Mouse (Mus musculus): ENCODE results near the gene Trim7. TPM values are rescaled to one million over a fixed set of nuclear protein-coding genes. Genes with fewer than 3 reads are reported as not detected.
A peak's percentile ranks its signal among the peaks of the same experiment; 100 is the strongest.
"Not testable (repeated sequence)": the region's sequence is repeated elsewhere in the genome, so short reads cannot be mapped to it uniquely, and the experiment has no call there.

The Trim7 gene
- polyA plus RNA-seq, 1 experiment from 2014 or later = 0.18 TPM

GRCm38 (mm10) chr11:48845244-48845815 is 19.4 kb downstream of the Trim7 start:
- Histone ChIP-seq H3K27ac (ENCODE audit: low read depth, low read length) (no peak overlapping the region), H3K4me1 (replicated peaks; ENCODE audit: control insufficient read depth, insufficient read depth, low read length) (0 out of 2 replicates have a peak, but pooled peaks cover 3% of the 10 kb centered on the region), H3K4me2 (no peak overlapping the region), H3K9ac (ENCODE audit: low read depth, low read length) (no peak overlapping the region), H3K36me3 (ENCODE audit: control insufficient read depth, insufficient read depth, low read length) (no peaks in the 10 kb centered on the region), H3K4me3 (ENCODE audit: low read depth, low read length) (no peak overlapping the region), H3K9me3 (ENCODE audit: control insufficient read depth, low read length) (no peaks in the 10 kb centered on the region), H3K27me3 (replicated peaks; ENCODE audit: control insufficient read depth, insufficient read depth, low read length) (peaks cover 8% of the 10 kb centered on the region)
- no peak for DNase-seq (ENCODE audit: low spot score)
- ATAC-seq (replicated peaks; ENCODE audit: low FRiP score) = no peak
- WGBS = 39% methylated on average over 13 of the region's 13 CpGs

- H3K4me1 ChIP-seq (replicated peaks; ENCODE audit: control insufficient read depth, insufficient read depth, low read length); H3K4me2 ChIP-seq; ATAC-seq (replicated peaks; ENCODE audit: low FRiP score); DNase-seq (ENCODE audit: low spot score); H3K27me3 ChIP-seq (replicated peaks; ENCODE audit: control insufficient read depth, insufficient read depth, low read length); H3K4me3 ChIP-seq (ENCODE audit: low read depth, low read length); H3K36me3 ChIP-seq (ENCODE audit: control insufficient read depth, insufficient read depth, low read length); H3K9ac ChIP-seq (ENCODE audit: low read depth, low read length); H3K9me3 ChIP-seq (ENCODE audit: control insufficient read depth, low read length); H3K27ac ChIP-seq (ENCODE audit: low read depth, low read length): not testable (repeated sequence)
- WGBS = 78% methylated on average over 2 of the region's 2 CpGs
Measured at GRCm38 (mm10) chr11:48846362-48846761, 20.4 kb downstream of the Trim7 start.

- 63% methylated on average over 5 of the region's 5 CpGs for WGBS
- Histone ChIP-seq H3K9ac (ENCODE audit: low read depth, low read length) (no peak overlapping the region), H3K4me1 (replicated peaks; ENCODE audit: control insufficient read depth, insufficient read depth, low read length) (0 out of 2 replicates have a peak, but pooled peaks cover 3% of the 10 kb centered on the region), H3K27ac (ENCODE audit: low read depth, low read length) (no peak overlapping the region), H3K36me3 (ENCODE audit: control insufficient read depth, insufficient read depth, low read length) (no peaks in the 10 kb centered on the region), H3K27me3 (replicated peaks; ENCODE audit: control insufficient read depth, insufficient read depth, low read length) (peaks cover 8% of the 10 kb centered on the region), H3K9me3 (ENCODE audit: control insufficient read depth, low read length) (no peaks in the 10 kb centered on the region; the same call in 1 of the 2 replicates), H3K4me2 (no peak overlapping the region), H3K4me3 (ENCODE audit: low read depth, low read length) (no peak overlapping the region)
- ATAC-seq (replicated peaks; ENCODE audit: low FRiP score) = no peak
- no peak for DNase-seq (ENCODE audit: low spot score)
Measured at GRCm38 (mm10) chr11:48846881-48847280, 20.9 kb downstream of the Trim7 start.

GRCm38 (mm10) chr11:48850240-48850639 is 24.3 kb downstream of the Trim7 start:
- no peaks in the 10 kb centered on the region; the same call in 1 of the 2 replicates for H3K9me3 ChIP-seq (ENCODE audit: control insufficient read depth, low read length)
- H3K9ac ChIP-seq (ENCODE audit: low read depth, low read length) = no peak overlapping the region
- H3K27ac ChIP-seq (ENCODE audit: low read depth, low read length) = no peak overlapping the region
- no peaks in the 10 kb centered on the region for H3K36me3 ChIP-seq (ENCODE audit: control insufficient read depth, insufficient read depth, low read length)
- no peak for DNase-seq (ENCODE audit: low spot score)
- WGBS = 48% methylated on average over 2 of the region's 2 CpGs
- H3K4me1 ChIP-seq (replicated peaks; ENCODE audit: control insufficient read depth, insufficient read depth, low read length) = peaks cover 16% of the 10 kb centered on the region; the same call in 1 of the 2 replicates
- no peak overlapping the region for H3K4me2 ChIP-seq
- H3K27me3 ChIP-seq (replicated peaks; ENCODE audit: control insufficient read depth, insufficient read depth, low read length) = peaks cover 8% of the 10 kb centered on the region
- ATAC-seq (replicated peaks; ENCODE audit: low FRiP score) = no peak
- H3K4me3 ChIP-seq (ENCODE audit: low read depth, low read length) = no peak overlapping the region

- no peak overlapping the region for H3K4me2 ChIP-seq
- ATAC-seq (replicated peaks; ENCODE audit: low FRiP score) (no peak), DNase-seq (ENCODE audit: low spot score) (no peak)
- no peaks in the 10 kb centered on the region; the same call in 1 of the 2 replicates for H3K9me3 ChIP-seq (ENCODE audit: control insufficient read depth, low read length)
- no peak overlapping the region for H3K9ac ChIP-seq (ENCODE audit: low read depth, low read length)
- 74% methylated on average over 4 of the region's 4 CpGs for WGBS
- H3K4me3 ChIP-seq (ENCODE audit: low read depth, low read length) = no peak overlapping the region
- peaks cover 8% of the 10 kb centered on the region for H3K27me3 ChIP-seq (replicated peaks; ENCODE audit: control insufficient read depth, insufficient read depth, low read length)
- H3K27ac ChIP-seq (ENCODE audit: low read depth, low read length) = no peak overlapping the region
- peaks cover 16% of the 10 kb centered on the region; the same call in 1 of the 2 replicates for H3K4me1 ChIP-seq (replicated peaks; ENCODE audit: control insufficient read depth, insufficient read depth, low read length)
- H3K36me3 ChIP-seq (ENCODE audit: control insufficient read depth, insufficient read depth, low read length) = no peaks in the 10 kb centered on the region
Measured at GRCm38 (mm10) chr11:48851270-48851995, 25.5 kb downstream of the Trim7 start.

- 79% methylated on average over 4 of the region's 4 CpGs for WGBS
- DNase-seq (ENCODE audit: low spot score) (no peak), ATAC-seq (replicated peaks; ENCODE audit: low FRiP score) (no peak)
- Histone ChIP-seq H3K4me2 (peak overlapping the region; percentile 95), H3K27me3 (replicated peaks; ENCODE audit: control insufficient read depth, insufficient read depth, low read length) (peaks cover 8% of the 10 kb centered on the region), H3K27ac (ENCODE audit: low read depth, low read length) (no peak overlapping the region), H3K4me1 (replicated peaks; ENCODE audit: control insufficient read depth, insufficient read depth, low read length) (peaks cover 16% of the 10 kb centered on the region; the same call in 1 of the 2 replicates), H3K9me3 (ENCODE audit: control insufficient read depth, low read length) (no peaks in the 10 kb centered on the region; the same call in 1 of the 2 replicates), H3K36me3 (ENCODE audit: control insufficient read depth, insufficient read depth, low read length) (no peaks in the 10 kb centered on the region), H3K4me3 (ENCODE audit: low read depth, low read length) (peak overlapping the region; percentile 64), H3K9ac (ENCODE audit: low read depth, low read length) (no peak overlapping the region)
Measured at GRCm38 (mm10) chr11:48852190-48852589, 26.2 kb downstream of the Trim7 start.

- H3K9ac ChIP-seq (ENCODE audit: low read depth, low read length) = peak overlapping the region; percentile 58; the same call in 1 of the 2 replicates
- no peak for ATAC-seq (replicated peaks; ENCODE audit: low FRiP score)
- H3K27me3 ChIP-seq (replicated peaks; ENCODE audit: control insufficient read depth, insufficient read depth, low read length) = peaks cover 8% of the 10 kb centered on the region
- H3K9me3 ChIP-seq (ENCODE audit: control insufficient read depth, low read length) = no peaks in the 10 kb centered on the region; the same call in 1 of the 2 replicates
- H3K4me2 ChIP-seq = peak overlapping the region; percentile 95
- peak overlapping the region; percentile 64 for H3K4me3 ChIP-seq (ENCODE audit: low read depth, low read length)
- DNase-seq (ENCODE audit: low spot score) = peak; percentile 64
- H3K36me3 ChIP-seq (ENCODE audit: control insufficient read depth, insufficient read depth, low read length) = no peaks in the 10 kb centered on the region
- no peak overlapping the region for H3K27ac ChIP-seq (ENCODE audit: low read depth, low read length)
- peaks cover 16% of the 10 kb centered on the region; the same call in 1 of the 2 replicates for H3K4me1 ChIP-seq (replicated peaks; ENCODE audit: control insufficient read depth, insufficient read depth, low read length)
- 8% methylated on average over 23 of the region's 23 CpGs for WGBS
Measured at GRCm38 (mm10) chr11:48852624-48853473, 26.9 kb downstream of the Trim7 start.

GRCm38 (mm10) chr11:48853474-48854180 is 27.7 kb downstream of the Trim7 start:
- ATAC-seq (replicated peaks; ENCODE audit: low FRiP score) (peak; percentile 67), DNase-seq (ENCODE audit: low spot score) (peak; percentile 88)
- no peaks in the 10 kb centered on the region for H3K36me3 ChIP-seq (ENCODE audit: control insufficient read depth, insufficient read depth, low read length)
- H3K27me3 ChIP-seq (replicated peaks; ENCODE audit: control insufficient read depth, insufficient read depth, low read length) = peaks cover 8% of the 10 kb centered on the region
- H3K9me3 ChIP-seq (ENCODE audit: control insufficient read depth, low read length) = no peaks in the 10 kb centered on the region; the same call in 1 of the 2 replicates
- peaks cover 22% of the 10 kb centered on the region; the same call in 1 of the 2 replicates for H3K4me1 ChIP-seq (replicated peaks; ENCODE audit: control insufficient read depth, insufficient read depth, low read length)
- peak overlapping the region; percentile 58 for H3K9ac ChIP-seq (ENCODE audit: low read depth, low read length)
- WGBS = under 1% methylated on average over 31 of the region's 31 CpGs
- H3K27ac ChIP-seq (ENCODE audit: low read depth, low read length) = 0 out of 2 replicates have a peak overlapping the region, but pooled peaks have one; percentile 16
- peak overlapping the region; percentile 64 for H3K4me3 ChIP-seq (ENCODE audit: low read depth, low read length)
- peak overlapping the region; percentile 95 for H3K4me2 ChIP-seq
